Mouse (Mus musculus): ENCODE measurements around the gene Bcl11b.

- TF ChIP-seq NRF1 (IDR thresholded peaks at IDR 0.05; ENCODE audit: low read depth, low read length) (no peak), SIN3A (IDR thresholded peaks at IDR 0.05; ENCODE audit: low read length) (no peak), PAX5 (IDR thresholded peaks at IDR 0.05; ENCODE audit: low read length) (no peak), CTCF (conservative IDR thresholded peaks at IDR 0.05 in 1 of 2, IDR thresholded peaks at IDR 0.05 in 1 of 2; ENCODE audit: low read depth in 2 of 2, low read length in 2 of 2) (no peak), MEF2A (IDR thresholded peaks at IDR 0.05; ENCODE audit: borderline replicate concordance, low read depth, low read length) (no peak), ZNF384 (IDR thresholded peaks at IDR 0.05; ENCODE audit: low read depth, low read length) (no peak), ZMIZ1 (IDR thresholded peaks at IDR 0.05; ENCODE audit: low read depth, low read length) (no peak), RCOR1 (conservative IDR thresholded peaks at IDR 0.05; ENCODE audit: low read depth, low read length) (no peak), UBTF (IDR thresholded peaks at IDR 0.05; ENCODE audit: low read depth, low read length) (no peak), TBP (conservative IDR thresholded peaks at IDR 0.05; ENCODE audit: low read depth, low read length) (no peak), POLR2A (IDR thresholded peaks at IDR 0.05; ENCODE audit: low read depth, low read length) (no peak), EP300 (IDR thresholded peaks at IDR 0.05; ENCODE audit: low read length) (no peak), TCF12 (IDR thresholded peaks at IDR 0.05; ENCODE audit: low read depth, low read length) (no peak)
These were observed 1.6 kb downstream of the Bcl11b start for GRCm38 (mm10) chr12:108001652-108002340.
